Mouse (Mus musculus): Measurements from ENCODE around the gene Igflr1.

Gene Igflr1

GRCm38 (mm10) chr7:30588676-30589434 lies 23.6 kb downstream of the Igflr1 start, which contains the start of gene Kmt2b:
Gene Kmt2b (minus strand): TSS chr7:30588726.
- peak; percentile 98 for DNase-seq

DNA sequence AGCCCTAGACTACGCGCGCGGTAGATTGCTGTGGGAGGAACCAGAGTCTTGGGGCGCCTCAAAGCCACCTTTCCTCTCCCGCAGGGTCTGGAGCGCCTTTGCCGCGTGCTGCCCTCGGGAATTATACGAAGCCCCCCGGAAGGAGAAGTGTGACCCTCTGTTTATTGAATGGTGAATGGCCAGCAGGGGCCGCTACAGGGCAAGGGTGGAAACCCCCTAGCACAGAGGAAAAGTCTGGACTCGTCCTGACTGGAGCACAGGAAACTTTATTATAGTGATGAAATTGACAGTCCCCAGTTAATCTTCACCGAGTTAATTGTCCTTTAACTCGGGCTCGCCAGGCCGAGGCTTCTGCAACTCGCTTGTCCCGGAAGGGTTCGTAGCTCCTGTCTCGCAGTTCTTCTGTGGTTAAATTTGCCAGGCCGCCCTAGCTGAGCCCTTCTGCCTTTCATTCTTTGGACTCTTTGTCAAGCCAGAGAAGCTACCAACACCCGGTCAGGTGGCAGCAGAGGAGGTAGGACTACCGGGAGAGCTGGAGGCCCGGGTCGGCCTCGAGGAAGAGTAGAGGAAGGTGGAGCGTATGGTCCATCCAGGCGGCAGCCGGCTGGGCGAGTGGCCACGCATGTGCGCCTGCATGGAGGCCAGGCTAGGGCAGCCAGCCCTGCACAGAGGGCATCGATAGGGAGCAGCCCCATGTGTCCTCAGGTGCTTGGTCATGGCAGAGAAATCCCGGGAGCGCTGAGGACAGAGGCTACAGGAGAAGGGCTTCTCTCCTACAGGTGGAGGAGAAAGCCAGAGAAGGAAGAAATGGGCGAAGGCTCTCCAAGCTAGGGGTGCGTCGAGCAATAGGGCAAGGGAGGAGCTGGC lies 24.4 kb downstream of the Igflr1 start:
- DNase-seq, result peak; percentile 76

GRCm38 (mm10) chr7:30590927-30591604 lies 25.8 kb downstream of the Igflr1 start:
- DNase-seq, result no peak

- DNase-seq, result no peak
Measured at GRCm38 (mm10) chr7:30591605-30591951, 26.4 kb downstream of the Igflr1 start.

GRCm38 (mm10) chr7:30592772-30593423 lies 27.7 kb downstream of the Igflr1 start:
- DNase-seq, result no peak

DNA sequence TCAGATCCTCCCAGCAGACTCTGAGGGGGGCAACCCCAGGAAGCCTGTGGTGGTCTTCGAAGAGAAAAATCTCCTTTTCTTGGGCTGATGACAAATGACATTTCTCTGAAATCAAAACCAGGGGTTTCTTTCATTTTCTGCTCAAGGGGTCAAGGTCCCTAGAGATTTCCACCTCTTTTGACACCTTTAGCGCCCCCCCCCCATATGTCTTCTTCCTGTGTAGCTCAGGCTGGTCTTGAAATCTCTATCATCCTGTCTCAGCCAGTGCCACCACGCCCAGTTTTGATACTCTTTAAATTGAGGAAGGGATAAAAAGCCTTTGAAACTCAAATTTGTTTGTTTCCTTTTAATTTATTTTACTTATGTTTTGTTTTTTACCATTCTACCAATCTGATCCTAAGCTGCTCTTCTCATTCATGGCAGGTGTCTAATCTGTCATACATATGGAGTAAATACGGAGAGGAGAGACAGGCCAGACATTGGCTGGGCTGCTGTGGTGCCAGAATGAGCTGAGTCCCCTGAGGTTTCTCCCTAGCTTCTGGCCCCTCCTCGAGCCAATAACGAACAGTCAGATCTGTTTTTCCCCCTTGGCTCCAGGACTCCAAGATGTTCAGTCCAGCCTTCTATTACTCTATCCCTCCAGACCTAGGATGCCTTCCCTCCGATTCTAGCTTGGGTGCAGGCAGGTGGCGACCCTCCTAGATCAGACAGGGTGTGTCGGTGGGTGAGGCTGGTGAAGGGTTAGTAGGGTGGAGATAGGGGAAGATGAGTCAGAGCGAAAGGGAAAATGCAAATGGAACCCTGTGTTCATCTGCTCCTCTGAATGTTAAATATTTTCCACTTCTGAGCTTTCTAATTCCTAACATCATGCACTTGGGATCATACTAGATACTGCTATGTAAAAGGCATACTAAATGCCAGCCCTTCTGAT lies 28.6 kb downstream of the Igflr1 start:
- no peak for DNase-seq

DNA sequence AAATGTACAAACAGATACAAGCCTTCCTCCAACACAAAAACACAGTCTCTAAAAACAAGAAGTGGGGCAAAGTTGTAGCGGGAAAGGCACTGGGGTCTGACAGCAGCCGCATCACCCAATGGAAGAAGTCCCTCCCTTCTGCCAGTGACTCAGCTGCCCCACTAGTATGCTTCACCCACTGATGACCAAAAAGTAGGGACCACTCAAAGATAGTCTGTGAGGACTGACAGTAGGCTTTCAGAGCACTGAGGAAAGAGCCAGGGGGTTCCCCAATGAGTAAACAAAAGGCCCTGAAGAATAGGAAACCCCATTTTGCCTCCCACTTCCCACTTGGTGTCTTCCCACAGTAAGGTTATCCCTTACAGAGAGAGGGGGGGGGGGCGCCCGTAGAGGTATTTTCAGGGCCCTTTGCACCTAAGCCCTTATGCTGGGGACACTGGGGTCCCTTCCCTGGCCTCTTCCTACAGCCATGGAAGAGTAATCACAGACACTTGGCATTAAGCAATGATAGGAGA lies 29.3 kb downstream of the Igflr1 start:
- no peak for DNase-seq

DNA sequence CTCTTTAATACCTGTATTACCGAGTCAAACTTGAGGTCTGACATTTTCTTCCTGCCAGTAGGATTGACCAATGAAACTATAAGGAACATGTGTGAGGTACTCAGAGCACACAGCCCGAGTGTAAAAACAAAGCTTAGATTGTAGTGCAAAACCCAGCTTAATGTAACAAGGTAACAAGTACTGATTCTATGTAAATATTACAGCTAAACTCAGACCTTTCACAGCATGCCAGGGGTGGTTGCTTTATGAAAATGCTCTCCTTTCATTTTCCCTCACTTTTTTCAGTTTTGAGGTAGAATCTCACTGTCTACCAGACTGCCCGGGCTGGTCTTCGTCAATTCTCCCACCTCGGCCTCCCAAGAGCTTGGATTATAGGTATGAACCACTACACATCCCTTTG lies 30.9 kb downstream of the Igflr1 start:
- no peak for DNase-seq

GRCm38 (mm10) chr7:30596811-30597210 lies 31.6 kb downstream of the Igflr1 start:
- DNase-seq, result no peak

GRCm38 (mm10) chr7:30598786-30599185 lies 33.6 kb downstream of the Igflr1 start, which contains the start of gene Zbtb32:
Gene Zbtb32 (minus strand): TSS chr7:30598909.
- no peak for DNase-seq

- DNase-seq, result peak; percentile 96
Measured at GRCm38 (mm10) chr7:30599933-30600353, 34.7 kb downstream of the Igflr1 start.

DNA sequence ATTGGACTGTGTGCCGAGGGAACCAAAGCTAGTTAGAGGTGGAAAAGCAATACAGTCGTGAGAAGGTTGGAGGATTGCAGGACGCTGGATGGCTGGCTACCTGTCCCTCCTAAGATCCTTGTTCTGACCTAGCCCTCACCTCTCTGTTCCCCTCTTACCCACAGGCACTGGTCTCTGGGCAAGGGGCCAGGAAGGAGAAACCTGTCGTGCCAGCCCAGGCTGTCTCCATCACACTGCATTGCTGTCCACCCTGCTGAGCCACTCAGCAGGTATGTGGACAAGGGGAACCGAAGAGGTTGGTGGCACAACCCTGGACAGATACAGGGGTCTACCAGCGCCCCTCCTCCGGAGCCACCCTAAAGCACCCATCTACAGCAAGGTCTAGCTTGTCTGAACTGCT lies 35.4 kb downstream of the Igflr1 start:
- no peak for DNase-seq

DNA sequence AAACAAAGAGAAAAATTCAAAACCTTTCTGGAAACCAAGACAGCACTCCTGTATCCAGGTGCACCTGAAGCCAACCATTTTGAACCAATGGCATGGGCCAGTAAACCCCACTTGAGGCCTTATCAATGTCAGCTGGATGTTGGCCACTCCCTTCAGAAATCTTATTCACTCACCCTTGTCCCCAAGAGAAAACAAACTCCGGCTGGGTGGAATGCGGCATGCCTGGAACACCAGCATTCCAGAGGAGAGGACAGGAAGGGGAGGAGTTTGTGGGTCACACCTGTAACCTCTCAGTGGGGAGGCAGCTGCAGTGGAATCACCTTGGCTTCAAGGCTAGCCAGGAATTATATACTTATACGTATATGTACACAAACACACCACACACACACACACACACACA lies 37.4 kb downstream of the Igflr1 start:
- no peak for DNase-seq

- DNase-seq, result no peak
Measured at GRCm38 (mm10) chr7:30604424-30604823, 39.2 kb downstream of the Igflr1 start.

DNA sequence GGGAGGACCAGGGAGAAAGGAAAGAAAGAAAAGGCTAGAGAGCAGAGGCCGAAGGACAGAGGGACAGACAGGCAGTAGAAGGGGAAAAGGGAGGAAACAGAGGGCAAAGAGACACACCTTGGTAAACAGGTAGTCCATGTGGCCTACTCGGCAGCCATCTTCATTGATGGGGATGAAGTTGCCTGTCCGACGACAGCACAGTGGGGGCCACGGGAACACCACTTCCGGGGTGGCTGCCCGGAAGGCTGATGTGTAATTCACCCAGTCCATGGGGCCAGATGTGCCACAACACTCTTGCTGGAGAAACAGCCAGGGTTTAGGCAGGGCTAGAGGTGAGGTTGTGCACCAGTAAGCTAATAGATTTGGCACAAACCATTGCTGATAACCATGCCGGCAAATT lies 39.7 kb downstream of the Igflr1 start:
- no peak for DNase-seq

GRCm38 (mm10) chr7:30607706-30608309 lies 42.6 kb downstream of the Igflr1 start:
- no peak for DNase-seq

DNA sequence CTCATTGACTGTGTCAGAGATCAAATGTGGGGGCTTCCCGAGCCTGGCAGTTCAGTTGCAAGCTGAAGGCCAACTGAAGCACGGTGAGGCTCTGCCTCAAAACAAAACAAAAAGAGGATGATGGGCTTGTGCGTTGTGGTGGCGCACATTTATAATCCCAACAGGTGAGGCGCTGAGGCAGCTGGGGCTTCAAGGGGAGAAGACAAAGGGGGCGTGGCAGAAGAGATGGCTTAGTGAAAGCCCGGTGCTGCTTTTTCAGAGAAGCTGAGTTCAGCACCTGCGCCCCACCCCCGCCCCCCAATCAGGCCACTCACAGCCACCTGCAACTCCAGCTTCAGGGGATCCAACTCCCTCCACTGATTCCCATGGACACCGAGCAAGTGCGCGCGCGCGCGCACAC lies 43.2 kb downstream of the Igflr1 start:
- DNase-seq, result no peak

GRCm38 (mm10) chr7:30610043-30610442 lies 44.8 kb downstream of the Igflr1 start:
- DNase-seq, result no peak

DNA sequence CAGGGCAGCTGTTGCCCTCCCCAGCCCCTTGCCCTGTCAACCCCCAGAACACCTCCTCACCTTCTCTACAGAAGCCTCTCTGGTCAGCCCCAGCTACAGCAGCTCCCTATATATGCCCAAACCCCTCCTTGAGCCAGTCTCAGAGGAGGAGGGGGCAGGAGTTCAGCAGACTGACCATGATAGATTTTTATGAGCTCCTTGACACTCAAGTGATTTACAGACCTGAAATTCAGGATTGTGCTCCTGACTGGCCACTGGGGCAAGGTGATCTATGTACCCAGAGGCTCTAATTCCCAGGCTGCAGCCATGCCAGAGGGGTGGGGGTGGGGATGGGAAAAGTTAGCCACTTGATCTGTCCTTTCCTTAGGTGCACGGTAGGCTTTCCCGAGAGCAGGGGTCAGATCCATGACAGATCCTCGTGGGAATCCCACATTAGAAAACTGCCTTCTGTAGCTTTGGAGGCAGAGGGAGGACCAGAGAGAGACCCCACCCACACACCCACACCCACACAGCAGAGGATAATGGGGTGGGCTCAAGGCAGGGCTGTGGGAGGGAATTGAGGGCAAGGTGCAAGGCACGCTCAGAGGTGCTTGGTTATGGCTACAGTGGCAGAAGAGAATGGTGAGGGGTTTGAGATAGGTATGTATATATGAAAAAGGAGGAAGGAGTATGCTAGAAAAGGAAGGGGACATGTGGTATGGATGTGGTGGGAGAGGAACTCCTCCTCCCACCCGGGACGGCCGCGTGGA lies 47.6 kb downstream of the Igflr1 start, which contains the start of gene Upk1a:
Upk1a (minus strand) TSS at position 194 of the 749 bp plus-strand sequence.
- DNase-seq, result no peak

DNA sequence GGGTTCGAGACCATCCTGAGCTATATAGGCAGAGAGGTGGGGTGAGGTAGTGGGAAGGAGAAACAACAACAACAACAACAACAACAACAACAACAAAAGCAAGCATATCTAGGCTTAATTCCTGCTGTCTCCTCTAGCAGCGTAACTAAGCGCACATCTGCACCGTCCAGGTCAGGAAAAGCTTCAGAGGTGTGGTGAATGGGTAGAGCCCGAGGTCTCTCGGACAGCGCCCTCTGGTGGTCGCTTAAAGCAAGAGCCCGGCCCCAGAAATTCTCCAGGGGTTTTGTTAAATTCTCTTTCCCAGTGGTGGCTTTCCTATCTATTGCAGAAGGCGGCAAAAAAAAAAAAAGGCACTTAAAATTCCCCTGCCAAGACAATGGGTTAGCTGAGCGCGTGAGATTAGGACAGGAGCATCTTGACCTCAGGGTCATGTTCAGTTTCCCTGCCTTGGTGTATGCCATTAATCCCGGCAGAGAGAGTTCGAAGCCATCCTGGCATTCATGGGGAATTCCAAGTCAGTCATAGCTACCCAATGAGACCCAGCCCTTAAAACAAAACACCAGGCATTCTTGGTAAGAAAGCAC lies 48.4 kb downstream of the Igflr1 start:
- no peak for DNase-seq
